Mouse (Mus musculus) small intestine, adult 2 months (tissue): ENCODE data around the gene Ctnna3. TPM values are rescaled to one million over a fixed set of nuclear protein-coding genes. Genes with fewer than 3 reads are reported as not detected.
"Not testable (repeated sequence)": the region's sequence is repeated elsewhere in the genome, so short reads cannot be mapped to it uniquely, and the experiment has no call there.

Experiments used
- H3K27ac ChIP-seq: fragments of 200-500 bp; 2 replicates; pipeline ENCODE4 v1.5.1; 2012; ENCODE audit warnings: low read depth, low read length, control low read depth, inconsistent platforms; ENCODE audit not compliant: insufficient read depth
- H3K27me3 ChIP-seq: fragments of 200-500 bp; 2 replicates; pipeline ENCODE4 v1.6.1; 2012; ENCODE audit warnings: mild to moderate bottlenecking, moderate library complexity, low read length, inconsistent platforms; ENCODE audit not compliant: control insufficient read depth, insufficient read depth
- H3K36me3 ChIP-seq: fragments of 200-500 bp; 2 replicates; pipeline ENCODE4 v1.6.1; 2012; ENCODE audit warnings: mild to moderate bottlenecking, low read length, control low read depth, inconsistent platforms; ENCODE audit not compliant: control insufficient read depth, insufficient read depth
- H3K4me1 ChIP-seq: fragments of 200-500 bp; 2 replicates; pipeline ENCODE4 v1.6.1; 2012; ENCODE audit warnings: low read length, inconsistent platforms, mixed read lengths; ENCODE audit not compliant: control insufficient read depth, insufficient read depth, insufficient read length
- H3K4me3 ChIP-seq: fragments of 200-500 bp; 2 replicates; pipeline ENCODE4 v1.5.1; 2012; ENCODE audit warnings: low read depth, mild to moderate bottlenecking, control low read depth, inconsistent platforms, low read length, moderate library complexity
- CTCF ChIP-seq: fragments of 200-500 bp; IDR thresholded peaks from 2 replicates; pipeline ENCODE4 v1.5.1; 2012; ENCODE audit warnings: low read depth, mild to moderate bottlenecking, control low read depth, inconsistent platforms, low read length, moderate library complexity, mixed read lengths; ENCODE audit not compliant: insufficient replicate concordance, insufficient read length; ENCODE audit errors: extremely low read depth
- POLR2A ChIP-seq: fragments of 200-500 bp; IDR thresholded peaks from 2 replicates; pipeline ENCODE4 v1.6.1; 2012; ENCODE audit warnings: low read depth, mild to moderate bottlenecking, control low read depth, inconsistent platforms, low read length, moderate library complexity
- WGBS: fragments of 180-500 bp; shearing (Covaris S2); methylation state at CpG from one replicate; pipeline ENCODE4 v1.1.7; 2018; 5-methylcytosine and 5-hydroxymethylcytosine counted together
- polyA plus RNA-seq: library from polyadenylated mRNA; depleted of rRNA; stranded (reverse); fragments of >200 nt; gene quantifications from 2 replicates; pipeline ENCODE4 v1.2.3, GENCODE M21; 2012

The Ctnna3 gene
- polyA plus RNA-seq, 1 experiment, result 0.06 TPM

DNA sequence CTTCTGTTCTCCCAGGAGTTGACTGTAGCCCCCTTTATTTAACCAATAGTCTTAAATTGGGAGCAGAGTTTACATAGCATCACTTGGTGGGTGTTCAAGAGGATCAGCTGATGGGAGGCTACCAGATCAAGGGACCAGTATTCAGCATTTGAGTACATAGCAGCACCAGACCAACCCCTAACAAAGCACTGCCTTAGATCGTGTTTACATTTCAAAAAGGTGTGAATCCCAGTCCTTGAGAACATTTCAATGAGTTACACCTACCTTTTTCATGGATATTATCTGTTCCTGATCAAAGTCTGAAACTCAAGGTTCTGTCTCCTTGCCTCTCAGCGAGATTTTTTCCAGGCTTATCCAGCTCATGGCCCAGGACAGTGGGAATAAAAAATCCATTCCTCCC lies 1306.7 kb downstream of the Ctnna3 start:
- Histone ChIP-seq H3K27me3 (no peaks in the 10 kb centered on the region), H3K27ac (no peak overlapping the region), H3K4me3 (no peak overlapping the region), H3K4me1 (no peaks in the 10 kb centered on the region), H3K36me3 (no peaks in the 10 kb centered on the region)
- 15% methylated on average over 2 of the region's 2 CpGs for WGBS
- TF ChIP-seq CTCF (no peak), POLR2A (no peak)

DNA sequence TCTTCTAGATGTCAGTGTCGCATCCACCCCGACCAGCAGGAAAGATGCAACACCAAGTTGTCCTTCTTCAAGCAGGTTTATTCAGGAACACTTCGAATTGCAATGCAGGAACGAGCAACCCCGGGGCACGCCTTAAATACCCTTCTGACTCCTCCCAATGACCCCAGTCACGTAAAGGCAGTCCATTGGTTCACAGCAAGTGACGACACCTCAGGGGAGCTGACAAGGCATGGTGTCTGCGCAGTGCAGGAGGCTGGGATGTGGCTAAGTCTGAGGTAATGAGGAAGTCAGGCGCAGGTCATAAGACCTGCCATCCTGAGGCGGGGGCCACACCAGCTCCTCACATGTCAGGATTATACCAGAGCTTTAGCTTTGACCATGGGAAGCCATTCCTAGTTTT lies 1311.8 kb downstream of the Ctnna3 start:
- 80% methylated on average over 11 of the region's 11 CpGs for WGBS
- H3K4me3 ChIP-seq, H3K4me1 ChIP-seq, H3K36me3 ChIP-seq, H3K27me3 ChIP-seq, H3K27ac ChIP-seq: not testable (repeated sequence)

DNA sequence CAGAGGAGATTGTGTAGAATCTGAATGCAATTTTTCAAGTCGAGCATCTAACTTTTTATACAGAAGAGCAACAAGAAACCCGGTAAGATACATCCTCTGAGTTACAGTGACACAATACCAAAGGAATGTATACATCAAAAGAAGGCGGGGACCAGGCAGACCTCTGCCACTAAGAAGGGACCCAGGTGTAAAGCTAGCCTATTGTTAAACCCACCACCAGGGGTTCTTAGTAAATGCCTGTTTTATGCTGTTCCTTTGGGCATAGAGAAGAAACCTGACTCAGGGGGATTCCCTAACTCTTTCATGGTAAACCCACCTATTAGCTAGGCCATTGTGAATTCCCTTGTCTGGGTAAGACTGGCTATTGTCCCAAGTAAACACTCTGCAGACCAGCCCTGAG lies 1314.2 kb downstream of the Ctnna3 start:
- H3K4me3 ChIP-seq, H3K36me3 ChIP-seq, H3K27me3 ChIP-seq, H3K4me1 ChIP-seq, H3K27ac ChIP-seq: not testable (repeated sequence)
- WGBS, result 41% methylated on average over 3 of the region's 3 CpGs

DNA sequence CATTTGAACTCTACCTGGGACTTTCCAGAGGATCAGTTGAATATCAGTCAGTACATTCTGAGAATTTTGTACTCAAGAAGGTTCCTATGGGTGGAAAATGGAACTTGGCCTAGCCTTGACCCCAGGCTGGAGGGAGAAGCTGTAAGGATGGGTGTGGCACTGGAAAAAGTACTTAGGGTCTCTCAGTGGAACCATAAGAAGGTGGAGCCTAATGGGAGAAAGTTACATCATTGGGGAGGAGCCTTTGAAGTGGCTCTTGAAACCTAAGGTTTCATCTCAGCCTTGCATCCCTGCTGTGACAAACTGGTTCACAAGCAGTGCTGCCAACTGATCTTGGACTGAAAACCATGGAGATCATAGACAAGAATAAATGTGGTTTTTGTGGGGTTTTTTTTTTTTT lies 1318.8 kb downstream of the Ctnna3 start:
- H3K4me3 ChIP-seq, result no peak overlapping the region
- H3K27me3 ChIP-seq, result no peaks in the 10 kb centered on the region
- no peaks in the 10 kb centered on the region for H3K36me3 ChIP-seq
- TF ChIP-seq CTCF (no peak), POLR2A (no peak)
- no peaks in the 10 kb centered on the region for H3K4me1 ChIP-seq
- H3K27ac ChIP-seq, result no peak overlapping the region

DNA sequence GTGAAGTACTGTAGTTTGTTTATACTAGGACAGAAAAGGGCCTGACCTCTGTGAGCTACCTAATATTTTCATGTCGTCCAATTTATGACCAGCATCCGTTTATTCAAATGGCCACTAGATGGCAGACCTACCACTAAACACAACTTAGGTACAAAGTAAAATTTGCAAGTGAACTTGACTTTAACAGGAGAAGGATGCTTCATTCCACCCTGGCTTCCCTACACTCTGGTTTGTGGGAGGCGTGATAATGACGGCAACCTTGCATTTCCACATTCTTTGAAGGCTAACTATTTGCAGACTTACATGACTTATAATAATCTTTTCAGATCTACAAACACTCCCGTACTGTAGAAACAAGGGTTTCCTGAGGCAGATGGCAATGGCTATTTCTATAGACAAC lies 1320.9 kb downstream of the Ctnna3 start:
- no peak overlapping the region for H3K27ac ChIP-seq
- H3K36me3 ChIP-seq, result no peaks in the 10 kb centered on the region
- no peak overlapping the region for H3K4me3 ChIP-seq
- TF ChIP-seq CTCF (no peak), POLR2A (no peak)
- H3K4me1 ChIP-seq, result no peaks in the 10 kb centered on the region
- H3K27me3 ChIP-seq, result no peaks in the 10 kb centered on the region
- 36% methylated on average over 5 of the region's 5 CpGs for WGBS

DNA sequence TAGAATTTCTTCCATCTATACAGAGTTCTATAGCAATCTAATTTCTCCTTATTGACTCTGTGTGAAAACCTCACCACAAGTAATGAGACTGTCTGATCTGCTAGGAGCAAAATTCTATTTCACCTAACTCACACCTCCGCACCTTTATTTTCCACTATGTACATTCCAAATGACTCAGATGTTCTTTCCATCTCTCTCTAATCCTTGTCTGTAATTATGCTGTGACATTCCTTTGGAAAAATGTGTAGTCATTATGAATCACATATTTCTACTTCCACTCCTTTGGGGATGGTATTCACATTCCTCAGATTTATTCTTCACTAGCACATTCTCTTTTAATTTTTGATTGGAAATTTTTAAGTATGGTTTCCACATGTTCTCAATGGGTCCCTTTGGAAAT lies 1406.4 kb downstream of the Ctnna3 start:
- Histone ChIP-seq H3K36me3 (no peaks in the 10 kb centered on the region), H3K27ac (no peak overlapping the region), H3K27me3 (no peaks in the 10 kb centered on the region), H3K4me1 (no peaks in the 10 kb centered on the region), H3K4me3 (no peak overlapping the region)
- WGBS, result 86% methylated on average over 1 of the region's 1 CpGs
- no peak for TF ChIP-seq POLR2A
- TF ChIP-seq CTCF, result no peak

DNA sequence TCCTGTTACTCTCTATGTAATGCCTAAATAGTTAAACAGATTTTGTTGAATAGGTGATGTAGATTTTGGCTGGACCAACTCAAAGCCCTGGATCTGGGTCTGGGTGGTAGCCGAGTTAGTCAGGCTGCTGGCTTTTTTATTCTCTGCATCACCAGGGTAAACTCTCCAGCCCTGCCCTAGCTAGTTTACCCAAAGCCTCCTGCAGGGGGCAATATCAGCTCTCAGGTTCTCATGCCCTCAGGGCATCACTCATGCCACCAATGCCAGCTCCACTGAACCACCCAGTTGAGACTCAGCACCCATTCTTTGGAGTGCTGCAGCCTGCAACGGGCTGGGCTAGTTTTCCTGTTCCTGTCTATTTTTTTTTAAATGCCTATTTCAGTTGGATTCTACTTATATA lies 1431.5 kb downstream of the Ctnna3 start:
- TF ChIP-seq CTCF, result no peak
- no peak for TF ChIP-seq POLR2A
- WGBS, result 78% methylated on average over 2 of the region's 2 CpGs
- Histone ChIP-seq H3K36me3 (no peaks in the 10 kb centered on the region), H3K4me3 (no peak overlapping the region), H3K4me1 (no peaks in the 10 kb centered on the region), H3K27me3 (no peaks in the 10 kb centered on the region), H3K27ac (no peak overlapping the region)

DNA sequence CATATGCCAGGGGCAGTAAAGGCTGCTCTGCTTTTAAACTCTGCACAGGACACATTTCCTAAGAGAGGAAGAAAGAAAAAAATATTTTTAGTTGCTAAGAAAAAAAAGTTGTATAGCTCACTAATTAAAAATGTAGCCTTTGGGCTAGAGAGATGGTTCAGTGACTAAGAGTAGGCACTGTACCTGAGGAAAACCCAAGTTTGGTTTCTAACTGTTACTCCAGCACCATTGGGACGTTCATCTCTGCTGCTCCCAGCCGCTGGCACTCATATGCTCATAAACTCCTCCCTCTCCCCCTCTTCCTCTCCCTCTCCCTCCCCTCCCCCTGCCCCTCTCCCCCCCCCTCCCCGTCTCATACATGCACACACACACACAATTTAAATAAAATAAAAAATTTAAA lies 1441.0 kb downstream of the Ctnna3 start:
- TF ChIP-seq CTCF (no peak), POLR2A (no peak)
- no peaks in the 10 kb centered on the region for H3K27me3 ChIP-seq
- WGBS, result 61% methylated on average over 3 of the region's 3 CpGs
- no peaks in the 10 kb centered on the region for H3K36me3 ChIP-seq
- H3K4me1 ChIP-seq, result no peaks in the 10 kb centered on the region
- H3K27ac ChIP-seq, result no peak overlapping the region
- H3K4me3 ChIP-seq, result no peak overlapping the region
